Mouse (Mus musculus): ENCODE results near the gene Kif5a.

DNA sequence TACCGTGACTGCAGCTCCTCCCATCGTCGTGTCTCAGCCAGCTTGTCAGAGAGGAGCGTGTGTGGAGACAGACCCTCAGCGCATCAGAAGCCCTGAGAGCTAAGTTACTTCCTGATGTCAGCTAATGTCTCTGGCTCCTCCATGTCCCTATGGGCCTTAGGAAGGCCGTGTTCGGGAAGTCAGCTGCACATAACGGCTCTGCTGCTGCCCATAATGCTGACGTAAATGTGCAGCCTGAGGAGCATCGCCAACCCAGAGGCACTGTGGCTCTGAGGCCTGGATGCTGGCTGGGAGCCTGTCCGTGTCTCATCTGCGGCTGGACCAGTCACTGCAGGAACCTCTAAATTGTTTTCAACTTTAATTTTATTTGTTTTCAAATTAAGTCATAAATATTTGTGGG is 5.9 kb upstream of the Kif5a start:
- TF ChIP-seq CTCF (IDR thresholded peaks at IDR 0.05; ENCODE audit: low read depth, low read length) (no peak), POLR2AphosphoS5 (IDR thresholded peaks at IDR 0.05; ENCODE audit: insufficient replicate concordance, low read depth, low read length) (no peak), GATA1 (IDR thresholded peaks at IDR 0.05; ENCODE audit: borderline replicate concordance, low read length) (no peak), TAL1 (conservative IDR thresholded peaks at IDR 0.05; ENCODE audit: low read depth, low read length) (no peak), GATA2 (IDR thresholded peaks at IDR 0.05; ENCODE audit: borderline replicate concordance, low read depth, low read length) (no peak)
